Mouse (Mus musculus) c-Kit-negative CD71-positive TER-119-positive erythroid progenitor cells, embryonic 14.5 days (primary cell): ENCODE results near the gene Gm11214.

Experiments used
- DNase-seq: peaks from one replicate; pipeline ENCODE4 v3.0.0-alpha.2; 2013; ENCODE audit warnings: low read depth, low spot score

The Gm11214 gene

DNA sequence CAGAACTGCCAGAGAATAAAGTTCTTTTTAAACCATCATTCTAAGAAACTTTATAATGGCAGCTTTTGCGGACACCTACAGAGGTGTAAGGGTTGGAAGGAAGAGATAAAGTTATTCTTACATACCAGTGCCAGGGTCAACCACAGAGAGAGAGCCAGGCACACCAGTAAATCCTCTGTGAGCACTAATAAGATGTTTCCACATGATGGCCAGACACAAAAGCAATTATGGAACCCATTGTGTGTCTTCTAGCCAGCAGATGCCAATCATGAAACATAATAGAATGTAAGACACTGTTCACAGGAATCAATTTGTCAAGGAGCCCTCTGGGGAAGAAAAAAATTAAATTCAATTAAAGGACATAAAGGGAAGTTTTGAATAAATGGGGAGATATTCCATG, 1.8 kb downstream of the Gm11214 start:
- DNase-seq, result no peak

DNA sequence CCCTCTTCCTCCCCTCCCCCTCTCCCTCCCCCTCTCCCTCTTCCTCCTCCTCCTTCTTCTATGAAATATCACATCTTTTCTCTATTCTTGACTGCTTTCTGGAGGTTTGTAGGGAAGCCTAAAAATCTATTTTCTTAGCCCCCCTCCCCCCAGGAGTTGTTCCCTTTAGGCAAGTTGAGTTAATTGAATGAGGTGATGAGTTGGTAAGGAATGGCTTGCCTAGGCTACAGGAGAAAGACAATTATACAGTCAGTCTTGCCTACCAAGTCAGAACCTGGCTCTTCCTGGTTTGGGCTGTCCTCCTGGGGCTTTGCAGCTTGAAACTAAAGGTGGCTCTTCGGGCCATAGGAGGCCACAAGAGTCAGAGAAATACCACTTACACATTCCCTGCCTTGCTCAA, 3.4 kb downstream of the Gm11214 start:
- no peak for DNase-seq

DNA sequence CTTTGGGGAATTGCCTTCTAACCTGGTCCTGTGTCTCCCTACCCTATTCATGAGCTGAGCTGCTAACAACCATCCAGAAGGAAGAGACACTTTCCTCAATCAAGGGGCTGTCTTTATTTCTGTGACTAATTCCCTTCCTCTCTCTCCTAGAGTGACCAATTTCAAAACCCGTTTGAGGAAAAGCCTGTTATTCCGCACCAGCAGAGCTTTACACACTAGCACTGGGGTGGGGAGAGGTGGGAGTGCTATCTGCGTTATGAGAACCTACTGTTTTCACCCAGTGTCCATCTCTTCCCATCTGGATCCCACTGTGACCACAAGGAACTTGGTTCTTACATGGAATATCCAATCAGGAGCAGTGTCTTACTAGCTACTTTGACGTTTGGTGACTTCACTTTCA, 4.1 kb downstream of the Gm11214 start:
- DNase-seq, result no peak

DNA sequence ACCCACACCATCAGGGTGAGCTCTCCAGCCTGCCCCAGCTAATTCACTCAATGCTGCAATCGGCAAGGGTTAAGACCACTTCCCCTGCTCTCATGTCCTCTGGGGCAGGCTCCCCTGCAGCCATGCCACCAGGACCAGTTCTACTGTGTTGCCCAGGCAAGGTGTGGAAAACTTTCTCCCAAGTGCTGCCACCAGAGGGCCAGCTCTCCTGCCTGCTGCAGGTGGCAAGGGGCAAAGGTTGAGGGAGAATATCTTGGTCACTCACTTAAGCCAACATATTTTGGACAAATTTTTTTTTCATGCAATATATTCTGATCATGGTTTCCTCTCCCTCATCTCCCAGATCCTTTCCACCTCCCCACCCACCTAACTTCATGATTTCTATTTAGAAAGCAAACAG, 8.8 kb downstream of the Gm11214 start:
- DNase-seq, result no peak

DNA sequence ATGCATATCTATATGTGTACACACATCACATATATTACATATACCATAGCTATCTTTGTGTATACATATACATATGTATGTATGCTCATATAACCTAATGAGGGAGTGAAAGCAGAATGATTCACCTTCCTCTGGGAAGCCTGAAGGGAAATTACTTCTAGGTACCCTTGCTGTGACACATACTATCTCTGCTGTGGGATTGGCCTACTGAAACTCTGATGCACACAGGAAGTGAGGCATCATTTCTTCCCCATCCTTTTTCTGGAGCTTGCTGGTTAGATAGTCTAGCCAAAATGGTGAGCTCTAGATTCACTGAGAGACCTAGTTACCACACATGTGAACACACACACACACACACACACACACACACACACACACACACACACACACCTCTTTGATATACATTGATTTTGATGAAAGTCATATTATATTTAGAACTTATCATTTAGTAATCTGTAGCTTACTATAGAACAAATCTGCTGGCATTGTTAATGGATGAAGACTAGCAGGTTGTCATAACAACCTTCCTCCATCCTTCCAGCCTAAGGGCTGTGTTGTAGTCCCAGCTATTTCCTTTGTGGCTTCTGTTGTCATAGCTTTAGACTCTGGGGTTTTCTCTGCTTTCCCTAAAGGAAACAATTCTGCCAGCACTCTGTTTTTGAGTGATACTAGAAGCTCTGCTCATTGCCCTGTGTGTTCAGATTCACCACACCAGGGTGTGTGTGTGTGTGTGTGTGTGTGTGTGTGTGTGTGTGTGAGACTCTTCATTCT, 19.0 kb downstream of the Gm11214 start:
- no peak for DNase-seq

DNA sequence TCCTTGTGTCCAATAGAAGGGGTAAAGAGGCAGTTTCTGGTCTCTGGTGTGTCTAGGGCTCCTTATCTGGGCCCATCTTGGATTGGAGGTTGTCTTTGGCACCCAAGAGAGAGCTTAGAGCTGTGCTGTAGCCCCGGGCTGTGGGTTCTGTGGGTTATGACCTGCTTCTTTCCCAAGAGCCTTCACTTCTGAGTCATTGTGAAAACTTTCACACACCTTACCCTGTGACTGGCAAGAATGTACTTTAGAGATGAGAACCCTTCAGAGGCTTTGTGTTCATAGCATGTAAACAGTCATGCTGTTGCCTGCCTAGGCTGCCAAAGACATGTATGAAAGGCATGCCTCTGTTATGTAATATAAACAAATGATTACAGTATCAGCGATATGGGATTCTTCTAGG, 23.3 kb downstream of the Gm11214 start:
- no peak for DNase-seq

DNA sequence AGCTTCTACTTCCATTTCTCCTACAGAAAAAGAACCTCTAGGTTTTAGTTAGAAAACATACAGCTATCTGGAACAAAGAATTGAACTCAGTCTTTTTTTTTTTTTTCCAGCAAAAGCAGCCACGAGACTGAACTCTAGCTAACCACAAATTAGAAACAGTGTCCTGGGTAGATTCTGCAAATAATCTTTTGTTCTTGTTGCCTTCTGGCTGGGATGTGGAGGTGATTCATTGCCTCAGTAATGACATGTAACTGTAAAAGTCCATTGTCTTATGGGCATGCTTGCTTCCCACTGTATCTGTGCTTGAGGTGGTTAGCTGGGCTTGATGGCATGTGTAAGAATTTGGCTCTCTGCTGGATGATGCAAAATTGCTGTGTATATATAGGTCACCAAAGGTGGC, 24.6 kb downstream of the Gm11214 start:
- DNase-seq, result no peak

DNA sequence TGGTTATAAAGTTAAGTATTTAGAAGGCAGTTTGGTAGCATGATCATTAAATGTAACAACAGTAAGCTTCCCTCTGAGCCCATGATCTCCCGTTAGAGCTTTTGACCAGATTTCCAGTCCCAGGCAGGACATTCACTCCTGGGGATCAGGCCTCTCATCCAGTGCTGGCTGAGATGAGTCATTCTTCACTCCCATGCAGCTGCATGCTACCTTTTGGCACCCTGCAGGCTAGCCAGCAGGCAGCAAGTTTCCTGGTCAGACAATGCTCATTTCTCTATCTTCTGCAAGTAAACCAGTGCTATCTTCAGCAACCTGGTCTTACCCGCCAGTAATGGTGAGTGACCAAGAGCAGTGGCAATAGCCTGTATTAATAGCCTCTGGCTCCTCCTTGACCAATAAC, 30.0 kb downstream of the Gm11214 start:
- no peak for DNase-seq

DNA sequence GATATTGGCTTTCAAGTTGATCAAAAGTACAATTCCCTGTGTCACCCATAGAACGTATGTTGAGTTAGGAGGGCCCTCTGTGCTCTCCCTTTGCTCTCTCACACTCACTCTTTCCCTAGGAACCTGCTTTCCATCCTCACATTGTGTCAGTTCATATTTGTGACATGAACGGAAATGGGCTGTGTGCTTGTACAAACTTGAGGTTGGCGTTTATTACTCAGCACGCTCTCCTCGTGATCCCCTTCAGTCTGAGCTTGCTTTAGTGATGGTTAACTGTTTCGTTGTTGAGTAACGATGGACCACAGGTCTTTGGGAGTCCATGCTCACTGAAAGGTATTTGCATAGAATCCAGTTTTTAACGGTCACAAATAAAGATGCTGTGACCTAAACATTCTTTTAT, 36.1 kb downstream of the Gm11214 start:
- DNase-seq, result no peak

DNA sequence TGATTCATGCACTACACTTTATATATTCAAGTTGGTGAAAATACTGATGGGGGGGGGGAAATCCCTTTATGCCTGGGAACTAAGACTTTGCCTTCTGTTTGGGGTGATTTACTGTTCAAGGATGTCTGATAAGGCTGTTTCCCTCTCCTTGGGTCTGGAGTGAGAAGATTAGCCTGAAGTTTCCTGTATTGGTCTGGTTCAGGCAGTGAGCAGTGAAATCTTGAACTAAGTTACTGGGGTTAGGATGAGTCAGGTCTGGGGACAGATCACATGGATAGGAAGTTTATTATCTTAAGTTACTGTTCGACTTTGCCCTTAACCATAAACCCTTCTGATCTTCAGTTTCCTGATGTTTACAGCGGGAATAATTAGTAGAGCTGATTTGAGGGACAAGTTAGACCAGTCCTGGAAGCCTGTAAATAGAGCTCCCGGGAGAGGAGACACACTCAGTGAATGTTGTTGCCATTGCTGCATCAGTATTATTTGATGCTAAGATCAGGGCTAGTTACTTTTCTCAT, 37.6 kb downstream of the Gm11214 start:
- DNase-seq, result no peak

DNA sequence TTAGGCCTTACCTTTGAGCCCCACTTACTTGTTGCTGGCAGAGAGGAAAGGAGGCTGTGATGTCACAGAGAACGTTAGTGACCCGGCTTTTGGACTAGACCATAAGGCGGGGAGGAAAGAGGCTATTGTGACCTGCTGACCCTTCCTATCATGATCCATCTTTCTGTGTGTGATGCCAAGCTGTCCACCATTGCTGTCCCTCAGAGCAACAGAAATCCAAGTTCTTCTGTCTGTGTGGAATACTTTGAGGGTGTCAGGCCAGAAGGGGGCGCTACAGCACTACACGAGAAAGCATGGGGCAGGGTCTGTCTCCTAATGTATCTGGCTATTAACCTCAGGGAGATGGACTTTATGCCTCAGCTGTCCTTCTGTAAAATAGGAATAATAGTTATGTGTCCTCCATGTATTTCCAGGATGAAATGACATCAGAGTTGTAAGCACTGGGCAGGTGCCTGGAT, 40.8 kb downstream of the Gm11214 start, which contains the start of gene Tex48:
TSS of gene Tex48 (minus strand) at position 51 of the 458 bp plus-strand sequence.
- no peak for DNase-seq

DNA sequence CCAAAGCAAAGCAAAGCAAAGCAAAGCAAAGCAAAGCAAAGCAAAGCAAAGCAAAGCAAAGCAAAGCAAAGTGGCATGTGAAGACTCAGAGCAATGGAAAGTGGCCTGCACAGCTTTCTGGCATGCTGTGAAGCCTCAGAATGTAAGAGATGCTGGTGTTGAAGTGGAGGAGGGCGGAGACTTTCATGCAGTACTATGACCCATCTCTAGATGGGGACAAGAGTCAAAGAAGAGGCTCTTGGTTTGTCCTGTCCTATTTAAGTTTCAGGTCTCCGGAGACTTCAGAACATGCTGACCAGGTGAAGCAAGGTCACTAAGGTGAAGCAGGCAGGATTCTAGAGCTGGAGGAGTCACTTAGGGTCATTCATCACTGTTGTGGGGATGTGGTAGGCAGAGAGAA, 41.3 kb downstream of the Gm11214 start:
- DNase-seq, result no peak
